Mouse (Mus musculus) cerebellum, adult 11 months (tissue): ENCODE measurements around the gene Gan.

ENCODE experiments used
- DNase-seq: peaks from one replicate; pipeline ENCODE4 v3.0.0; 2022

The Gan gene

GRCm38 (mm10) chr8:117201221-117202017, 43.5 kb downstream of the Gan start:
- no peak for DNase-seq

- no peak for DNase-seq
Observed at GRCm38 (mm10) chr8:117203085-117203484, 45.1 kb downstream of the Gan start.

GRCm38 (mm10) chr8:117205884-117206283, 47.9 kb downstream of the Gan start:
- DNase-seq: no peak

DNA sequence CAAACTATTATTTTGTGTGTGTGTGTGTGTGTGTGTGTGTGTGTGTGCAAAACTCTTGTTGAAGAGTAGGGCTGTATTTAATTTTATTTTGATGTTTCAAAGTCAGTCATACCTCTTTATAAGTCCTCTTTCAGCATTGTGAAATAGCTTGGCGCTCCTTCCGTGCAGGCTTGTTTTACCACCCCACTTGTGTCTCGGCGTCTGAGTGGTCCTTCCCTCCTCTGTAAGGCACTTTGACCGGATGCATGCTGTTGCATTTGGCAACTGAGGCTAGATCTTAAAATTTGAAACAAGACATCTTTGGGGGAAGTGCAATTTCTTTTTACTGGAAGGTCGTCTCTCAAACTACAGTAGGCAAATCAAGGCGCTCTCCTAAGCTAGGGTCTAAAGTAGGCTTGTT, 48.7 kb downstream of the Gan start:
- DNase-seq: no peak

- DNase-seq: no peak
Observed at GRCm38 (mm10) chr8:117209150-117209549, 51.2 kb downstream of the Gan start.

DNA sequence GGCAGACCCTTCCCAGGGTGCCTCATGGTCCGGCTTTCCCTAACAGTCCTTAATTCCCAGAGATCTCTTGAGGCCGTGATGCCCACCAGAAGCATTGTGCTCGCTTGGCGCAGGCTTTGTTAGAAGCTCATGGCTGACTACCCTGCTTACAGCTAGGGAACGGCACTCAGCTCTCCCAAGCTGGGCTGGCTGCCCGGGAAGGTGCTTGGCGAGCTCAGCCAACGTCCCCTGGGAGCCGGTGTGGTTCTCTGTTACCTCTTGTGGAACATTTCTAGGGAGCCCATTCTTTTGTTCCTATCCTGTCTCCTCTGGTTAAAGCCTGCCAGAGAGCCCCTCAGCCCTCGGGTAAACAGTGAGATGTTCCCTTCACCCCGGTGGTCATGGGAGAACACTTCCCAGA, 54.2 kb downstream of the Gan start:
- no peak for DNase-seq

DNA sequence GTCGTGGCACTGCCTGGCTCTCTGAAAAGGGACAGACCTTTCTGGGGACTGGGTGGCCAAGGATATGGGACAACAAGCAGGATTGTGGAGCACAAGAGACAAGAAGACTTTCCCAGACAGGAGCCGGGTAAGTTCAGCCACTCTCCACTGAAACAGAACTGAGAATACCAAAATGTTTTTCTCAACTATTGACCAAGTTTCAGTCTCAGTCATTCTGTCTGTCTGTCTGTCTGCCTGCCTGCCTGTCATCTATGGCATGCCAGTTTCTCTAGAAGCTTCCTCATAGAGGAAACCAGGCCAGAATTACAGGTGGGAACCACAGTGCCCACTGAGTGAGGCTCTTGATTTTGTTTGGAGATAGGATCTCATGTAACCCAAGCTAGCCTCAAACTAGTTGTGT, 59.8 kb downstream of the Gan start:
- no peak for DNase-seq

DNA sequence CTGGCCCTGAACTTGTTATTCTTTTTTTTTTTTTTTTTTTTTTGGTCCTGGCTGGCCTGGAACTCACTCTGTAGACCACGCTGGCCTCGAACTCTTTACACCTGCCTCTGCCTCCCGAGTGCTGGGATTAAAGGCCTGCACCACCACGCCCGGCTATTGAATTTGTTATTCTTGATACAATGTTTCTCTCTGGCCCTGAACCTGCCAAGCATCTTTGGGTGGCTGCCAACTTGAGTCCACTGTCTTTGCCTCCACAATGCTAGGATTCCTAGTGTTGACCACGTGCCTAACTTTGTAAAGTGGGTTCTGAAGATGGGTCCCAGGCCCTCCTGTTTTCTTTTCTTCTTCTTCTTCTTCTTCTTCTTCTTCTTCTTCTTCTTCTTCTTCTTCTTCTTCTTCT, 64.5 kb downstream of the Gan start:
- no peak for DNase-seq

DNA sequence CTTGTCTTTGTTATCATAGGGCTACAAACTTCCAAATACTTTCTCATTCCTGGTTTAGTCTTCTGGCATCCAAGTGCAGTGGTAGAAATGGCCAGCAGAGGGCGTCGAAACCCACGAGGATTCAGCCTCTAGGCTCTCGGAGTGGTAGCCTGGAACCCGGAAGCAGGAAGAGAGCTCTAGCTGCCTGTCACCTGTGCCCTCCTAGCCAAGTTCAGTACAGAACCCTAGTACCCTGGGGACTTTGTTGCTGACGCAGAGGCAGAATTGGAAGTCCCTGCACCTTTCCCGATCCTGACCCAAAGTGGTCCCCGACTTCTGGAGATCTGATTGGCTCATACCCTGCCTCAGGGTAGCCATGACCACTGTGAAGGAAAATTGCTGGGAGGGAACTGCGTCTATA, 66.7 kb downstream of the Gan start:
- peak; percentile 71 for DNase-seq

DNA sequence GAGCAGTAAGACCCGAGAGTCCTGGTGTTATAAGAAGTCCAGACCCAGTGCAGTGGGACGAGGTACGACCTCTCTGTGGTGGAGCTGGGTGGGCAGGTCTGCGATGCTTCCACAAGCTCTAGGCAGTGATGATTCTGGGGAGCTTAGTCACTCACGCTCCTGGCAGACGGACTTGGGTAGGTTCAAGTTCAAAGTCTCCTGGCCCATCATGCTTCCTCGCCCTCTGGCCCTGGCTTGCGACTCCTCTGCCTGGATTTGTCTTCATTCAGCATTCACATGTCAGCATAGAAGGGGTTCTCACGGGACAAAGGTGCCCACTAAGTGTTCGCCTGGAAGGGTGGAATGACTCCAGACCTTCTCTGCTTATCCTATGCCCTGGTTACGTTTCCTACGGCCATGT, 68.4 kb downstream of the Gan start:
- no peak for DNase-seq

DNA sequence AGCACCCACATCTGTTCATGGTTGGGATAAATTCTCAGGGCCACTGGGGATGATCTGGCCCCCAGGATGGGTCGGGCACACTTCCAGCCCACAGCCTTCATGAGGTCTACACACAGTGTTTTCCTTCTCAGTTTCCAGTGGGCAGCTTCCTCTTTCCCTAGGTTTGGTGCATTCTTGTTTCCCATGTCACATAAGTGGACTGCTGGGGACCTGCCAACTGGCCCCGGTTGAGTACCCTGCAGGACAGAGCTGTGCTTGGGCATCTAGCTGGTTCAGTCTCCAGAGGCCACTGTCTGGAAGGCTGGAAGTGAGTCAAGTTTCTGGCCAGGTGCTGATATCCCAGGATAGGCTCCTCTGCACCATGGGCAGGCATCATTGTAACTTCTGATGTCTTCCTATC, 69.4 kb downstream of the Gan start:
- no peak for DNase-seq

DNA sequence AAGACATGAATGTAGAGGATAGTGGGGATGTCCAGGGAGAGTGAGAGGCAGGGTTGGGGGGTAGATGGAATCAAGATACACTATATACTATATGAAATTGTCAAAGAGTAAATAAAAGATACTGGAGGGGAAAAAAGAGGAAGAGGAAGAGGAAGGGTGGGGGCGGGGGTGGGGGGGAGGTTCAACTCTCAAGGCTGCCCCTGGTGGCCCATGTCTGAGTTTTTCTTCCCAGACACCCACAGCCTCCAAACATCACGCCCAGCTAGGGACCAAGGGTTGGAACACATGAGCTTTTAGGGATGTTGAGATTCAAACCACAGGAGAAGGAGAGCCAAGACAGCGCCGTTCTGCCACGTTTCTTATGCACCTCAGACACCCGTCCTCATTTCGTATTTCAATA, 75.3 kb downstream of the Gan start:
- DNase-seq: no peak

GRCm38 (mm10) chr8:117236531-117236930, 78.6 kb downstream of the Gan start:
- no peak for DNase-seq

- no peak for DNase-seq
Observed at GRCm38 (mm10) chr8:117240326-117240725, 82.4 kb downstream of the Gan start.

DNA sequence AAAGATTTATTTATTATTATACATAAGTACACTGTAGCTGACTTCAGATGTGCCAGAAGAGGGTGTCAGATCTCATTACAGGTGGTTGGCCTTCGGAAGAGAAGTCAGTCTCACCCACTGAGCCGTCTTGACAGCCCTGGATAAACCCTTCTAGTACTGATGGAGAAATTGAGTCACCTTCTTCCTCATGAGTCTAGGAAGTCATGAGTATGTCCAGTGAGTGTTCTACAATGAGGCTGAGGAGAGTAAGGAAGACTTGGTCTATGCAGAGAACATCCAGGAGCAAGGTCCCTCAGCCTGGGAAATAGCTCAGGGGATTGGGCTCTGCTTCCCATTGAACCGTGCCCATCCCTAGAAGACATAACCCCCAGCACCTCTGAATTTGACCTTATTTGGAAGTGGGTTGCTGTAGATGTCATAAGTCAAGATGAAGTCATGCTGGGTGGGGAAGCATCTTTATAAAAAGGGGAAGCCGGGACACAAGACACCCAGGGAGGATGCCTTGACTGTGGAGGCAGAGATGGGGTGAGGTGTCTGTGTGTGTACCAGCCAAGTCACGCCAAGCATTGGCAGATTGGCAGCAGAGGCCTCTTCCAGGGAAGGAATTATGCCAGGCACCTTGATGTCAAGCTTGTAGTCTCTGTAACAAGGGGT, 83.0 kb downstream of the Gan start:
- DNase-seq: no peak

- DNase-seq: no peak
Observed at GRCm38 (mm10) chr8:117241848-117242247, 83.9 kb downstream of the Gan start.

DNA sequence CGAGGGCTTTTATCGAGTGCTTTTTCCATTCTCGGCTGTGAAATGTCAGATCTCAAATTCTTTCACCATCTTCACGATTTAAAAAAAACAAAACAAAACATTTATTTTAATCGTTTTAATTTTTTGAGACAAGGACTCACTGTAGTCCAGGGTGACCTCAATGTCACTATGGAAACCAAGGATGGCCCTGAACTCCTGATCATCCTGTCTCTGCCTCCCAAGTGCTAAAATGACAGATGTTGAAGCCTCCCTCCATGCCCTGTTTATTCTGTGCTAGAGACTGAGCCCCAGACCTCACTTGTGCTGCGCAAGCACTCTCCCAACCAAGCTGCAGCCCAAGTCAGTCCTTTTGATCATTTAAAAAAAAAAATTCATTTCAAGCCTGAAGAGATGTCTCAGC, 84.4 kb downstream of the Gan start:
- no peak for DNase-seq

DNA sequence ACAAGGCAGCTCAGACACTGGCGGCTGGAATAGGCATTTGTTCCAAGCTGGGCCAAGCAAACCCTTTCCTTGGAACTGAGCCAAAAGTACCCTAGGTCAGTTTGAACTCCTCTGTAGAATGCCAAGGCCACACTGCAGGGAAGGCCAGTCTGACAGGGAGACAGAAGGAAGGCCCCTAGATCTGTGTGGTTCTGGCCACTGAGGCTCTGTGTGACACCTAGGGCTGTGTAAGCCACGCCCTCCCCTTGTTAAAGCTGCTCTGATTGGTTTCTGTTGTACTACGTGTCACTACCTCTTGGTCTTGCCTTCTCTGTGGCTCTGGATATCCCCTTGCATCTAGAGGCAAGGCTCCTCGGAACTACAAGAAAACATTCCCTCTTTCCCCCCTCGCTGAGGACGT, 86.7 kb downstream of the Gan start:
- DNase-seq: no peak

DNA sequence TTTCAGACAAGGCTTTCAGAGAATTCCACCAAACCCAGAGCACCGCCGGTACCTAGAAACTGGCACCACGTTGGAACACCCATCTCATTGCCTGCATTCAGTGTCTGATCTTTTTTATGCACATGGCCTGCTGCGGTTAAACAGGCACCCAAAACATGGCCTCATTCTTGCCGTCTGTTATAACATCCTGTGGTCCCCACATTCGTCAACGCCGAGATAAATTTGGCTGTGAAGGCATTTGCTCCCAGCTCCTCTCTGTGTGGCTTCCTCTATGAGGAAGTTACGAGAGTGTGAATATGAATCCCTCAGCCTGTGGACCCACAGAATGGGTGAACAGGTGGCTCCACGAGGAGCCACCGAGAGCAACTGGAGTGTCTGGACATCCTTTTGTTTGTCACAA, 90.4 kb downstream of the Gan start:
- DNase-seq: no peak

DNA sequence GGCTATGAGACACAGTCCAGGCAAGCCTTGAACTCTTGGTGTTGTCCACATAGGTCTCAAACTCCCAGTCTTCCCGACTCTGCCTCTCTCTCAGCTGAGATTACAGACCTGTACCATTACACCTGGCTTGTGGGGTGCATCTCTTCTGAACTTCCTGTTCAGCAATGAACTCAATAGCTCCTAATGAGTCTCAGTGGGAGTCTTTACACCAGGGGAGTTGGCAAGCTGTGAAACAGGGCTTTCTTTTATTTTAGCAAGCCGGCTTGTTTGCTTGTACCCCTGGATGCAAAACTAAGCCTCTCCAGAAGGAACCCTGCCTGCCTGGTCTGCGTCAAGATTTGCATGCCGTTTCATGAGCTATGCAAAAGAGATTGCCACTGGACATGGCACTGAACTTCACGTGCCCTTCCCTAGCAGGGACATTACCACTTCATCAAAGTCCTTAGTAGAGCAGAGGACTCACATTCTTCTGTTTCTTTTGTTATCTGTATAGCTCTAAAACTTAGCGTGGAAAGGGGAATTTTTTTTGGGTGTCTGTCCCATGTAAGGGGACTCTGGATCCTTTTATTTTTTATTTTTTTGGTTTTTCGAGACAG, 93.2 kb downstream of the Gan start:
- no peak for DNase-seq

- no peak for DNase-seq
Observed at GRCm38 (mm10) chr8:117252650-117253049, 94.7 kb downstream of the Gan start.

DNA sequence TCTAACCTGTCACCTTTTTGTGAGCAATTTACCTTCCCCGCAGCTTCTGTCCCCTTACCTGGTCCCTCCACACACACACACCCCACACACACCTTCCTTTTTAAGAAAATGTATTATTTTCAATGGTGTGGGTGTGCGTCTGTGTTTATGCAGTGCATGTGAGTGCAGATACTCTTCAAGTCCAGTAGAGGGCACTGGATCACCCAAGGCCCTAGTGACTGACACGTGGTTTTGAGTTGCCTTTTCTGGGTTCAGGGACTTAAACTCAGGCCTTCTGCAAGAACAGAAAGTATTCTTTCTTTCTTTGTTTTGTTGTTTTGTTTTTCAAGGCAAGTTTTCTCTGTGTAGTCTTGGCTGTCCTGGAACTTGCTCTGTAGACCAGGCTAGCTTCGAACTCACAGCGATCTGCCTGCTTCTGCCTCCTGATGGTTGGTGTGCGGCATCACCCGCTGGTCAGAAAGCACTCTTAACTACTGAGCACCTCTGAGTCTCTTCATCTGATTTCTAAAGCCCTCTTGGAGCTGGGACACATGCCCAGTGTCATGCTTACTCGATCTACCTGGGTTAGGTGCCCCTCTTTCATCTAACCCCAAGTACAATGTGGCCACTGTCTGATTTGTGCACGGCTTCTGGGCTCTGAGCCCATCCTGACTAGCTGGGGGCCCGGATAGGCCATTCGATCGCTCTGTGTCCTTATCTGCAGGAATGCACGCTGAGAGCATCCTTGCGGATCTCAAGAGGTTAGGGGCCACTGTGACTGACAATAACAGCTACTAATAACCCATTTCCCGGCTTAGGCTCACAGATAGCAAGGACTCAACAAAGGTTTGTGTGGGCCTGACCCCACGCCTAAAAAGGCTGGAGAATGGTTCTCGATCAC, 95.7 kb downstream of the Gan start:
- DNase-seq: no peak

DNA sequence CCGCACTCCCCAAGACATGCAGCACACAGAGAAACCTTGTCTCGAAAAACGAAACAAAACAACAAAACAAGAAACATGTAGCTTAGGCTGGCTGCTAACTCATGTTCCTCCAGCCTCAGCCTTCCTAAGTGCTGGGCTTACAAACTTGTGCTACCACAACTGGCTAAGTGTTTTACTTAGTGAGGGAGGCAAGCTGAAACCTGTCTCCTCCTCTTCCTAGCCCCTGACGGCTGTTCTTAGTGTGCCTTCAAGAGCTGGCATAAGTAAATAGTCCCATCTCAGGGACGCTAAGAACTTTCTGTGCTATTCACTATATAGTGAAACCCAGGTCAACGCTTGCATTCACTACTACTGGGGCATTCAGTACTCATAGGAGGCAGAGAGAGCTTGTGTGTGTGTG, 96.6 kb downstream of the Gan start:
- DNase-seq: no peak
